Mouse (Mus musculus) MEL (cell line): ENCODE data around the gene Gm17606. TPM values are rescaled to one million over a fixed set of nuclear protein-coding genes. Genes with fewer than 3 reads are reported as not detected.

Source experiments
- DNase-seq: peaks from one replicate; pipeline ENCODE4 v3.0.0; 2011; ENCODE audit warnings: low read depth, low spot score
- H3K27ac ChIP-seq: 2 replicates; pipeline ENCODE4 v1.5.1; 2012; ENCODE audit warnings: low read depth, mild to moderate bottlenecking, control low read depth, low read length, moderate library complexity; ENCODE audit not compliant: control insufficient read depth
- H3K27me3 ChIP-seq, 2 experiments: fragments of 150-350 bp in 1 of 2; sonication (generic) in 1 of 2; 2 replicates each; pipeline ENCODE4 v1.6.1; 2012; ENCODE audit warnings: low read length in 2 of 2, mild to moderate bottlenecking in 2 of 2, improper control_type of control experiment in 1 of 2, moderate library complexity in 1 of 2; ENCODE audit not compliant: insufficient read depth in 2 of 2, control insufficient read depth in 1 of 2
- H3K36me3 ChIP-seq, 2 experiments: 2 replicates each; pipeline ENCODE4 v1.6.1; 2012 to 2014; ENCODE audit warnings: low read length in 2 of 2, improper control_type of control experiment in 1 of 2, inconsistent platforms in 1 of 2, mild to moderate bottlenecking in 1 of 2; ENCODE audit not compliant: insufficient read depth in 2 of 2, control insufficient read depth in 1 of 2
- H3K4me1 ChIP-seq, 2 experiments: fragments of 150-350 bp in 1 of 2; sonication (generic) in 1 of 2; 2 replicates each; pipeline ENCODE4 v1.6.1; 2012; ENCODE audit warnings: low read length in 2 of 2, improper control_type of control experiment in 1 of 2, mild to moderate bottlenecking in 1 of 2; ENCODE audit not compliant: insufficient read depth in 2 of 2, control insufficient read depth in 1 of 2
- H3K4me3 ChIP-seq, 2 experiments: fragments of 150-350 bp in 1 of 2; sonication (generic) in 1 of 2; 2 replicates each; pipeline ENCODE4 v1.5.1; 2012; ENCODE audit warnings: low read depth in 2 of 2, low read length in 2 of 2, mild to moderate bottlenecking in 2 of 2, moderate library complexity in 2 of 2, control low read depth in 1 of 2, improper control_type of control experiment in 1 of 2; ENCODE audit not compliant: control insufficient read depth in 1 of 2, insufficient read depth in 1 of 2
- H3K79me2 ChIP-seq: 2 replicates; pipeline ENCODE4 v1.6.1; 2012; ENCODE audit warnings: mild to moderate bottlenecking, low read length, moderate library complexity; ENCODE audit not compliant: control insufficient read depth, poor library complexity, insufficient read depth
- H3K9ac ChIP-seq: 2 replicates; pipeline ENCODE4 v1.6.1; 2012; ENCODE audit warnings: low read depth, mild to moderate bottlenecking, control low read depth, low read length, moderate library complexity; ENCODE audit not compliant: control insufficient read depth, poor library complexity, severe bottlenecking
- H3K9me3 ChIP-seq: fragments of 150-350 bp; sonication (generic); replicated peaks from 2 replicates; pipeline ENCODE4 v1.6.1; 2012; ENCODE audit warnings: mild to moderate bottlenecking, low read length, improper control_type of control experiment, moderate library complexity; ENCODE audit not compliant: insufficient read depth
- BHLHE40 ChIP-seq: IDR thresholded peaks from 2 replicates; pipeline ENCODE4 v1.6.1; 2012; ENCODE audit warnings: low read depth, mild to moderate bottlenecking, inconsistent platforms, low read length, improper control_type of control experiment, borderline replicate concordance
- CTCF ChIP-seq, 3 experiments: IDR thresholded peaks in 2 of 3; conservative IDR thresholded peaks in 1 of 3; 2 replicates each; pipeline ENCODE4 v1.5.1; 2011 to 2012; ENCODE audit warnings: low read length in 3 of 3, low read depth in 2 of 3, mild to moderate bottlenecking in 2 of 3, improper control_type of control experiment in 1 of 3, inconsistent platforms in 1 of 3, mixed read lengths in 1 of 3, moderate library complexity in 1 of 3; ENCODE audit not compliant: control insufficient read depth in 1 of 3, insufficient read depth in 1 of 3, poor library complexity in 1 of 3, severe bottlenecking in 1 of 3
- ETS1 ChIP-seq: IDR thresholded peaks from 2 replicates; pipeline ENCODE4 v1.6.1; 2012; ENCODE audit warnings: low read depth, mild to moderate bottlenecking, inconsistent platforms, low read length, improper control_type of control experiment, moderate library complexity
- HCFC1 ChIP-seq: IDR thresholded peaks from 2 replicates; pipeline ENCODE4 v1.6.1; 2012; ENCODE audit warnings: low read depth, mild to moderate bottlenecking, inconsistent platforms, low read length, improper control_type of control experiment, moderate library complexity
- JUND ChIP-seq: IDR thresholded peaks from 2 replicates; pipeline ENCODE4 v1.6.1; 2011; ENCODE audit warnings: low read depth, mild to moderate bottlenecking, improper control_type of control experiment, low read length
- MAFK ChIP-seq: IDR thresholded peaks from 2 replicates; pipeline ENCODE4 v1.6.1; 2011; ENCODE audit warnings: low read depth, mild to moderate bottlenecking, low read length, improper control_type of control experiment, borderline replicate concordance
- MAX ChIP-seq: IDR thresholded peaks from 2 replicates; pipeline ENCODE4 v1.6.1; 2011; ENCODE audit warnings: low read length, improper control_type of control experiment
- MEF2A ChIP-seq: IDR thresholded peaks from 2 replicates; pipeline ENCODE4 v1.6.1; 2014; ENCODE audit warnings: low read depth, mild to moderate bottlenecking, inconsistent platforms, low read length, improper control_type of control experiment; ENCODE audit not compliant: poor library complexity, insufficient replicate concordance, severe bottlenecking; ENCODE audit errors: extremely low read depth
- MYB ChIP-seq: IDR thresholded peaks from 2 replicates; pipeline ENCODE4 v1.6.1; 2011; ENCODE audit warnings: mild to moderate bottlenecking, low read depth, low read length, improper control_type of control experiment
- MYC ChIP-seq: IDR thresholded peaks from 2 replicates; pipeline ENCODE4 v1.6.1; 2011; ENCODE audit warnings: low read depth, mild to moderate bottlenecking, low read length, improper control_type of control experiment, moderate library complexity
- NRF1 ChIP-seq: IDR thresholded peaks from 2 replicates; pipeline ENCODE4 v1.6.1; 2014; ENCODE audit warnings: low read depth, mild to moderate bottlenecking, inconsistent platforms, low read length, improper control_type of control experiment, moderate library complexity; ENCODE audit not compliant: poor library complexity, insufficient read depth, severe bottlenecking
- POLR2A ChIP-seq, 2 experiments: IDR thresholded peaks; 2 replicates each; pipeline ENCODE4 v1.6.1; 2011 to 2012; ENCODE audit warnings: low read length in 2 of 2, mild to moderate bottlenecking in 2 of 2, control low read depth in 1 of 2, improper control_type of control experiment in 1 of 2, low read depth in 1 of 2, moderate library complexity in 1 of 2; ENCODE audit not compliant: control insufficient read depth in 1 of 2, insufficient read depth in 1 of 2, poor library complexity in 1 of 2
- RAD21 ChIP-seq: IDR thresholded peaks from 2 replicates; pipeline ENCODE4 v1.6.1; 2011; ENCODE audit warnings: mild to moderate bottlenecking, low read depth, low read length, improper control_type of control experiment
- SIN3A ChIP-seq: IDR thresholded peaks from 2 replicates; pipeline ENCODE4 v1.6.1; 2012; ENCODE audit warnings: low read length, improper control_type of control experiment, inconsistent platforms
- SMC3 ChIP-seq: IDR thresholded peaks from 2 replicates; pipeline ENCODE4 v1.6.1; 2011; ENCODE audit warnings: low read depth, low read length, improper control_type of control experiment
- TAL1 ChIP-seq: IDR thresholded peaks from 2 replicates; pipeline ENCODE4 v1.6.1; 2012; ENCODE audit warnings: mild to moderate bottlenecking, inconsistent platforms, low read length, moderate library complexity, mixed read lengths
- TBP ChIP-seq: IDR thresholded peaks from 2 replicates; pipeline ENCODE4 v1.8.0; 2011; ENCODE audit warnings: low read depth, low read length, improper control_type of control experiment
- TCF12 ChIP-seq: IDR thresholded peaks from 2 replicates; pipeline ENCODE4 v1.6.1; 2014; ENCODE audit warnings: low read depth, mild to moderate bottlenecking, inconsistent platforms, low read length, improper control_type of control experiment, moderate library complexity
- ZKSCAN1 ChIP-seq: IDR thresholded peaks from 2 replicates; pipeline ENCODE4 v1.6.1; 2012; ENCODE audit warnings: low read depth, mild to moderate bottlenecking, inconsistent platforms, low read length, improper control_type of control experiment, moderate library complexity
- ZMIZ1 ChIP-seq: IDR thresholded peaks from 2 replicates; pipeline ENCODE4 v1.6.1; 2012; ENCODE audit warnings: low read depth, mild to moderate bottlenecking, inconsistent platforms, low read length, improper control_type of control experiment, moderate library complexity
- ZNF384 ChIP-seq: IDR thresholded peaks from 2 replicates; pipeline ENCODE4 v1.6.1; 2012; ENCODE audit warnings: low read depth, mild to moderate bottlenecking, inconsistent platforms, low read length, improper control_type of control experiment
- polyA plus RNA-seq, 2 experiments: library from polyadenylated mRNA; stranded (reverse) in 1 of 2; unstranded in 1 of 2; fragments of >175 nt in 1 of 2; fragments of >200 nt in 1 of 2; gene quantifications; 2 replicates each; pipeline versions ENCODE4 v1.2.1 to v1.2.4; 2012; ENCODE audit warnings: low replicate concordance in 2 of 2, low read depth in 1 of 2; ENCODE audit not compliant: insufficient read length in 2 of 2, insufficient read depth in 1 of 2, missing spikeins in 1 of 2
- total RNA-seq: library from RNA; depleted of rRNA; stranded (reverse); fragments of 300-350 nt; gene quantifications from 2 replicates; pipeline ENCODE4 v1.2.3, GENCODE M21; 2012

The Gm17606 gene
- total and polyA plus RNA-seq, 3 experiments: 0.99 TPM; not detected in 2

- TF ChIP-seq TCF12 (peak; percentile 10; the same call in 1 of the 2 replicates), ZMIZ1 (no peak), MAFK (no peak)
- Histone ChIP-seq H3K9me3 (no peaks in the 10 kb centered on the region), H3K27ac (peak overlapping the region; percentile 44), H3K27me3 (no peaks in the 10 kb centered on the region), H3K4me3 (no peak overlapping the region), H3K79me2 (no peaks in the 10 kb centered on the region; the same call in 1 of the 2 replicates), H3K4me1 (peaks cover 4 to 6% of the 10 kb centered on the region in 2 experiments; a peak in 3 of 4 replicates), H3K36me3 (peaks cover 3 to 6% of the 10 kb centered on the region in 2 experiments; a peak in 3 of 4 replicates), H3K9ac (no peak overlapping the region)
- peak; percentile 38 for DNase-seq
These were observed 2.3 kb downstream of the Gm17606 start for GRCm38 (mm10) chr14:54643011-54643410.

GRCm38 (mm10) chr14:54644294-54644693 is 3.5 kb downstream of the Gm17606 start:
- Histone ChIP-seq H3K9ac (no peak overlapping the region), H3K4me3 (no peak overlapping the region), H3K9me3 (no peaks in the 10 kb centered on the region), H3K27ac (no peak overlapping the region), H3K27me3 (no peaks in the 10 kb centered on the region), H3K36me3 (peaks cover 11 to 12% of the 10 kb centered on the region in 2 experiments; a peak in 3 of 4 replicates), H3K79me2 (no peaks in the 10 kb centered on the region; the same call in none of the 2 replicates), H3K4me1 (peaks cover 6 to 15% of the 10 kb centered on the region in 2 experiments; a peak in 3 of 4 replicates)
- TF ChIP-seq BHLHE40 (no peak), ETS1 (no peak)
- no peak for DNase-seq

- Histone ChIP-seq H3K4me3 (no peak overlapping the region), H3K4me1 (peaks cover 2 to 15% of the 10 kb centered on the region in 2 experiments; a peak in 3 of 4 replicates), H3K9me3 (no peaks in the 10 kb centered on the region), H3K9ac (no peak overlapping the region), H3K79me2 (peaks cover 10% of the 10 kb centered on the region), H3K36me3 (peaks cover 12 to 16% of the 10 kb centered on the region in 2 experiments; a peak in 3 of 4 replicates), H3K27ac (no peak overlapping the region), H3K27me3 (no peaks in the 10 kb centered on the region)
- no peak for DNase-seq
- TF ChIP-seq BHLHE40: no peak
- no peak for TF ChIP-seq MYB
- no peak for TF ChIP-seq TCF12
- no peak for TF ChIP-seq ZKSCAN1
- TF ChIP-seq SIN3A: no peak
- no peak for TF ChIP-seq SMC3
- TF ChIP-seq RAD21: no peak
- no peak for TF ChIP-seq JUND
- no peak for TF ChIP-seq MEF2A
- no peak for TF ChIP-seq TAL1
- TF ChIP-seq HCFC1: no peak
- TF ChIP-seq CTCF (IDR thresholded peaks at IDR 0.05 in 2 of 3, conservative IDR thresholded peaks at IDR 0.05 in 1 of 3; ENCODE audit: control insufficient read depth in 1 of 3, insufficient read depth in 1 of 3, low read depth in 2 of 3, low read length in 3 of 3, poor library complexity in 1 of 3, severe bottlenecking in 1 of 3): no peak
- TF ChIP-seq TBP: no peak
- no peak for TF ChIP-seq MAX
- TF ChIP-seq MYC: no peak
- no peak for TF ChIP-seq POLR2A (IDR thresholded peaks at IDR 0.05; ENCODE audit: control insufficient read depth in 1 of 2, insufficient read depth in 1 of 2, low read depth in 1 of 2, low read length in 2 of 2, poor library complexity in 1 of 2)
- no peak for TF ChIP-seq NRF1
- no peak for TF ChIP-seq ZNF384
These were observed 5.7 kb downstream of the Gm17606 start for GRCm38 (mm10) chr14:54646455-54646854.
